Mouse (Mus musculus): ENCODE measurements around the gene Zfp653. TPM values are rescaled to one million over a fixed set of nuclear protein-coding genes. Genes with fewer than 3 reads are reported as not detected.
A peak's percentile ranks its signal among the peaks of the same experiment; 100 is the strongest.
"Not testable (repeated sequence)": the region's sequence is repeated elsewhere in the genome, so short reads cannot be mapped to it uniquely, and the experiment has no call there.

The Zfp653 gene
- total and polyA plus RNA-seq, 2 experiments from 2014 or later: 4.3 to 27.4 TPM

DNA sequence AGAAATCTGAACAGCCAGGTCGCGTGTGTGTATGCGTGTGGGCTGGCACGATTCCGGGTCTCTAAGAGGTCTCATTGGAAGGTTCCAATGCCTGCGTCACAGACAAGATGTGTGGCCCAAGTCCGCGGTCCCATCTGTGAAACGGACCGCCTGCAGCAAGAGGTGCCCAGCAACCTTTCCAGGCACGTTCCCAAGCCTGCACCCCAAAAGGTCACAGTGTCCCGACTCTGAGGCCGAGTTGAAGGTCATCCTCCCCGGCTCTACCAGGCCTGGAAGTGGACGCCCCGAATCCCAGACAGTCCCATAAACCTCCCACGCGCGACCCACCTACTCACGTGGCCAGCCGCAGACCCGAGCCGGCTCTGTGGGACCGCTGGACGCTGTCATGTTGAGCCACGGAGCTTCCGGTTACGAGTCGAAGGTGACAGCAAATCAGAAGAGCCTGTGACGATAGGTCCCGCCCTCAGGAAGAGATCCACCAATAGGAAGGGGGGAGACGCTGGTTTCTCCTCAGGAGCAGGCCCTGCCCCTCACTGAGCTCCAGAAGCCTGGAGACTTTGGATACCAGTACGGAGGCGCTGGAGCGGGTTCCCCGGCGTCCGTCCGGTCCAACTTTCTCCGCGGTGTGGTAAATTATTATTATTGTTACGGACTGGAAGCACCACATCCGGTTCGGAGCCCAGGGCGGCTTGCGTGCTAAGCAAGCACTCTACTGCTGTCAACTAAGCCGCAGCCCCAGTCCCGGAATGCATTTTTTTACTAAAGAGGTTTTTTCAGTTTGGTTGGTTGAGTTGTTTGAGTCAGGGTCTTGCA, 14.1 kb upstream of the Zfp653 start, which contains the start of gene Ecsit:
Gene Ecsit, minus strand, starts transcription at position 417 of the 813 bp plus-strand sequence.
- H3K9ac ChIP-seq (replicated peaks; ENCODE audit: low read depth, low read length): peak within 1 kb of the TSS; percentile 77
- DNase-seq (ENCODE audit: low spot score) (peak; percentile 97), ATAC-seq (ENCODE audit: insufficient read depth, low read depth) (peak; percentile 98)
- H3K4me1 ChIP-seq (ENCODE audit: control insufficient read depth, insufficient read depth): peaks cover 9% of the 10 kb centered on the region; the same call in 1 of the 2 replicates
- H3K4me2 ChIP-seq (ENCODE audit: low read depth, low read length): peak within 1 kb of the TSS; percentile 84
- peak within 1 kb of the TSS; percentile 88 for H3K4me3 ChIP-seq (ENCODE audit: low read depth, low read length)
- no peaks in the 10 kb centered on the region for H3K9me3 ChIP-seq (replicated peaks; ENCODE audit: control insufficient read depth, low read length)
- H3K27ac ChIP-seq (ENCODE audit: low read depth): peak within 1 kb of the TSS; percentile 78
- under 1% methylated on average over 48 of the region's 48 CpGs for WGBS
- H3K27me3 ChIP-seq (ENCODE audit: control insufficient read depth, insufficient read depth, low read length): no peaks in the 10 kb centered on the region
- no peak for TF ChIP-seq CTCF (IDR thresholded peaks at IDR 0.05; ENCODE audit: low read depth)
- 0 out of 2 replicates have a peak, but pooled peaks cover 4% of the 10 kb centered on the region for H3K36me3 ChIP-seq (replicated peaks; ENCODE audit: control insufficient read depth, insufficient read depth, low read length)

DNA sequence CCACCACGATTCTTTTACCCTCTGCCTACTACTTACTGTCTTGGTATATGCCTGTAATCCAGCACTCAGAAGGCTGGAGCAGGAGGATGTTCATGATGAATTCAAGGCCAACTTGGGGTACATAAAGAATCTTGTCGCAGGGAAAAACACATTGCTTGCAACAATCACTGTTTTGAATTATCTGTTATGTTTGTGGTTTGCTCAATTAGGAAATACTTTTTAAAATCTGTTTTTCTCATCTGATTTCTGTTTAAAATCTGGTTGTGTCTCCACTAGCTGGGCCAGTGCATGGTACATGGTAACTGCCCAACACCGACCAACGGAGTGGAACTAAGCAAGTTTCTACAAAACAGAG, 13.5 kb upstream of the Zfp653 start:
- no peak for DNase-seq (ENCODE audit: low spot score)
- peaks cover 4% of the 10 kb centered on the region; the same call in 1 of the 2 replicates for H3K36me3 ChIP-seq (replicated peaks; ENCODE audit: control insufficient read depth, insufficient read depth, low read length)
- no peaks in the 10 kb centered on the region for H3K9me3 ChIP-seq (replicated peaks; ENCODE audit: control insufficient read depth, low read length)
- ATAC-seq (ENCODE audit: insufficient read depth, low read depth): no peak
- peak overlapping the region; percentile 84 for H3K4me2 ChIP-seq (ENCODE audit: low read depth, low read length)
- TF ChIP-seq EP300 (IDR thresholded peaks at IDR 0.05; ENCODE audit: low read depth) (no peak), CTCF (IDR thresholded peaks at IDR 0.05; ENCODE audit: low read depth) (no peak)
- H3K9ac ChIP-seq (replicated peaks; ENCODE audit: low read depth, low read length): peak overlapping the region; percentile 77
- peaks cover 9% of the 10 kb centered on the region; the same call in 1 of the 2 replicates for H3K4me1 ChIP-seq (ENCODE audit: control insufficient read depth, insufficient read depth)
- H3K27ac ChIP-seq (ENCODE audit: low read depth): peak overlapping the region; percentile 78
- H3K27me3 ChIP-seq (ENCODE audit: control insufficient read depth, insufficient read depth, low read length): no peaks in the 10 kb centered on the region
- WGBS: 28% methylated on average over 4 of the region's 4 CpGs
- H3K4me3 ChIP-seq (ENCODE audit: low read depth, low read length): peak overlapping the region; percentile 88

- 89% methylated on average over 23 of the region's 23 CpGs for WGBS
- Histone ChIP-seq H3K36me3 (replicated peaks; ENCODE audit: control insufficient read depth, insufficient read depth, low read length) (peaks cover 53% of the 10 kb centered on the region), H3K9me3 (replicated peaks; ENCODE audit: control insufficient read depth, low read length) (no peaks in the 10 kb centered on the region), H3K27me3 (ENCODE audit: control insufficient read depth, insufficient read depth, low read length) (no peaks in the 10 kb centered on the region), H3K27ac (ENCODE audit: low read depth) (no peak overlapping the region), H3K4me1 (ENCODE audit: control insufficient read depth, insufficient read depth) (no peaks in the 10 kb centered on the region), H3K9ac (replicated peaks; ENCODE audit: low read depth, low read length) (no peak overlapping the region), H3K4me3 (ENCODE audit: low read depth, low read length) (no peak overlapping the region), H3K4me2 (ENCODE audit: low read depth, low read length) (no peak overlapping the region)
- ATAC-seq (ENCODE audit: insufficient read depth, low read depth) (no peak), DNase-seq (ENCODE audit: low spot score) (no peak)
- TF ChIP-seq CTCF (IDR thresholded peaks at IDR 0.05; ENCODE audit: low read depth) (no peak), EP300 (IDR thresholded peaks at IDR 0.05; ENCODE audit: low read depth) (no peak)
Observed at GRCm38 (mm10) chr9:22076223-22076622, 5.0 kb upstream of the Zfp653 start.

DNA sequence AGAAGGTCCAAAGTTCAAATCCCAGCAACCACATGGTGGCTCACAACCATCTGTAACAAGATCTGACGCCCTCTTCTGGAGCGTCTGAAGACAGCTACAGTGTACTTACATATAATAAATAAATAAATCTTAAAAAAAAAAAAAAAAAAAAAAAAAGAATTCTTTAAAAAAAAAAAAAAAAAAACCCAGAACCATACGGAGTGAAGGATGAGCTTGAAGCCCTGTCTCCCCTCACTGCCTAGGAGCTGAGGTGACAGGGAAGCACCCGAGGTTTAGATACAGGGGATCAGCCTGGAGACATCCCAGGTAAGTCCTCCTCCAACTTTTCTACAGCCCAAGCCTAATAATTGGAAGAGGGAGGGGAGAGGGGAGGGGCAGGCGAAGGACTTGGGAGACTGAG, 4.6 kb upstream of the Zfp653 start:
- peaks cover 53% of the 10 kb centered on the region for H3K36me3 ChIP-seq (replicated peaks; ENCODE audit: control insufficient read depth, insufficient read depth, low read length)
- WGBS: 70% methylated on average over 4 of the region's 5 CpGs
- H3K27me3 ChIP-seq (ENCODE audit: control insufficient read depth, insufficient read depth, low read length); H3K27ac ChIP-seq (ENCODE audit: low read depth); H3K4me1 ChIP-seq (ENCODE audit: control insufficient read depth, insufficient read depth); H3K4me2 ChIP-seq (ENCODE audit: low read depth, low read length); H3K4me3 ChIP-seq (ENCODE audit: low read depth, low read length); DNase-seq (ENCODE audit: low spot score); H3K9me3 ChIP-seq (replicated peaks; ENCODE audit: control insufficient read depth, low read length); H3K9ac ChIP-seq (replicated peaks; ENCODE audit: low read depth, low read length); ATAC-seq (ENCODE audit: insufficient read depth, low read depth): not testable (repeated sequence)

DNA sequence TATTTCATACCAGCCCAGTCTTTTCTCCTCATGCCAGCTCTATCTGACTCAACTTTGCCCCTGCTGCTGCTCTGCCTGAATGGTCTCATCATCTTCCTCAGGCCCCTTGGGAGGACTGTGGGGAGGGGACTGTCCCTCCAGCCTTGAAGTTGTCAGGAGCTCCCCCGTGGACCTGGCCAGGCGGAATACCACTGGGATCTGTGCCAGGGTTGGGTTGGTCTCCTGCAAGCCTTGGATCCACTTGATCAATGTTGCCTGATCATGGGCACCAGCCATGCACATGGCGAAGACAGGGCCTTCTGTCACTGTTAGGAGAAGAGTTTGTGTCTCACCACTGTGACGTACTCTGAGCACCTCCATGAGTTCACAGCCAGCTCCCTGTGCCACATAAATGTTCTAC, 1.1 kb upstream of the Zfp653 start:
- H3K27ac ChIP-seq (ENCODE audit: low read depth): no peak overlapping the region
- H3K4me3 ChIP-seq (ENCODE audit: low read depth, low read length): no peak overlapping the region
- H3K9me3 ChIP-seq (replicated peaks; ENCODE audit: control insufficient read depth, low read length): no peaks in the 10 kb centered on the region
- no peaks in the 10 kb centered on the region for H3K27me3 ChIP-seq (ENCODE audit: control insufficient read depth, insufficient read depth, low read length)
- ATAC-seq (ENCODE audit: insufficient read depth, low read depth) (no peak), DNase-seq (ENCODE audit: low spot score) (no peak)
- no peaks in the 10 kb centered on the region; the same call in 1 of the 2 replicates for H3K4me1 ChIP-seq (ENCODE audit: control insufficient read depth, insufficient read depth)
- TF ChIP-seq EP300 (IDR thresholded peaks at IDR 0.05; ENCODE audit: low read depth): no peak
- no peak for TF ChIP-seq CTCF (IDR thresholded peaks at IDR 0.05; ENCODE audit: low read depth)
- H3K9ac ChIP-seq (replicated peaks; ENCODE audit: low read depth, low read length): no peak overlapping the region
- H3K36me3 ChIP-seq (replicated peaks; ENCODE audit: control insufficient read depth, insufficient read depth, low read length): peaks cover 52% of the 10 kb centered on the region
- no peak overlapping the region for H3K4me2 ChIP-seq (ENCODE audit: low read depth, low read length)
- WGBS: 75% methylated on average over 4 of the region's 4 CpGs
